Mouse (Mus musculus) CH12.LX (cell line): ENCODE results near the gene Sirt3. TPM values are rescaled to one million over a fixed set of nuclear protein-coding genes. Genes with fewer than 3 reads are reported as not detected.
A peak's percentile ranks its signal among the peaks of the same experiment; 100 is the strongest.

Experiments used
- DNase-seq: peaks from one replicate; pipeline ENCODE4 v3.0.0-alpha.2; 2013; ENCODE audit errors: extremely low read depth
- H3K27ac ChIP-seq: 2 replicates; pipeline ENCODE4 v1.5.1; 2012; ENCODE audit warnings: low read depth, mild to moderate bottlenecking, control low read depth, moderate library complexity; ENCODE audit not compliant: insufficient read depth
- H3K27me3 ChIP-seq: replicated peaks from 2 replicates; pipeline ENCODE3; 2012; ENCODE audit warnings: inconsistent platforms
- H3K36me3 ChIP-seq, 2 experiments: replicated peaks in 1 of 2; 2 replicates each; pipeline versions ENCODE3 to v1.6.1; 2012; ENCODE audit warnings: inconsistent platforms in 1 of 2, low read length in 1 of 2, mild to moderate bottlenecking in 1 of 2, mixed read lengths in 1 of 2, moderate library complexity in 1 of 2; ENCODE audit not compliant: control insufficient read depth in 1 of 2, insufficient read depth in 1 of 2
- H3K4me1 ChIP-seq, 2 experiments: 2 replicates each; pipeline ENCODE4 v1.6.1; 2012; ENCODE audit warnings: inconsistent platforms in 1 of 2, moderate library complexity in 1 of 2; ENCODE audit not compliant: insufficient read depth in 2 of 2, control insufficient read depth in 1 of 2
- H3K4me2 ChIP-seq: 2 replicates; pipeline ENCODE4 v1.6.1; 2012; ENCODE audit warnings: low read depth, mild to moderate bottlenecking, control low read depth; ENCODE audit not compliant: poor library complexity, insufficient read depth, severe bottlenecking
- H3K4me3 ChIP-seq, 3 experiments: fragments of 150-350 bp in 1 of 3; sonication (generic) in 1 of 3; replicated peaks in 1 of 3; 2 replicates each; pipeline versions ENCODE3 to v1.5.1; 2011 to 2012; ENCODE audit warnings: low read depth in 2 of 3, low read length in 2 of 3, mild to moderate bottlenecking in 2 of 3, moderate library complexity in 2 of 3, control low read depth in 1 of 3, improper control_type of control experiment in 1 of 3, inconsistent platforms in 1 of 3, mixed read lengths in 1 of 3; ENCODE audit not compliant: poor library complexity in 1 of 3
- H3K79me2 ChIP-seq: replicated peaks from 2 replicates; pipeline ENCODE4 v1.6.1; 2012; ENCODE audit warnings: mild to moderate bottlenecking, moderate library complexity; ENCODE audit not compliant: control insufficient read depth, poor library complexity, insufficient read depth, severe bottlenecking; ENCODE audit errors: extremely low read depth
- H3K9ac ChIP-seq: 2 replicates; pipeline ENCODE4 v1.6.1; 2012; ENCODE audit warnings: low read depth, mild to moderate bottlenecking, control low read depth, moderate library complexity; ENCODE audit not compliant: insufficient read depth
- H3K9me3 ChIP-seq: replicated peaks from 2 replicates; pipeline ENCODE3; 2012; ENCODE audit warnings: low read length, inconsistent platforms, mixed read lengths
- BHLHE40 ChIP-seq: IDR thresholded peaks from 2 replicates; pipeline ENCODE4 v1.6.1; 2011; ENCODE audit warnings: mild to moderate bottlenecking, low read depth, low read length, improper control_type of control experiment
- CHD1 ChIP-seq: IDR thresholded peaks from 2 replicates; pipeline ENCODE4 v1.6.1; 2012; ENCODE audit warnings: low read depth, low read length, improper control_type of control experiment, inconsistent platforms
- CHD2 ChIP-seq: IDR thresholded peaks from 2 replicates; pipeline ENCODE4 v1.6.1; 2011; ENCODE audit warnings: low read length, improper control_type of control experiment
- E2F4 ChIP-seq: IDR thresholded peaks from 2 replicates; pipeline ENCODE4 v1.6.1; 2011; ENCODE audit warnings: low read depth, low read length, improper control_type of control experiment; ENCODE audit not compliant: insufficient replicate concordance
- ELF1 ChIP-seq: IDR thresholded peaks from 2 replicates; pipeline ENCODE4 v1.6.1; 2014; ENCODE audit warnings: low read depth, mild to moderate bottlenecking, inconsistent platforms, low read length, improper control_type of control experiment
- GABPA ChIP-seq: IDR thresholded peaks from 2 replicates; pipeline ENCODE4 v1.6.1; 2012; ENCODE audit warnings: low read depth, low read length, improper control_type of control experiment, inconsistent platforms; ENCODE audit not compliant: insufficient replicate concordance
- HCFC1 ChIP-seq: IDR thresholded peaks from 2 replicates; pipeline ENCODE4 v1.6.1; 2012; ENCODE audit warnings: low read depth, mild to moderate bottlenecking, inconsistent platforms, low read length, improper control_type of control experiment
- JUN ChIP-seq: IDR thresholded peaks from 2 replicates; pipeline ENCODE4 v1.6.1; 2011; ENCODE audit warnings: low read depth, mild to moderate bottlenecking, low read length, improper control_type of control experiment, moderate library complexity; ENCODE audit not compliant: insufficient read depth
- JUND ChIP-seq: conservative IDR thresholded peaks from 2 replicates; pipeline ENCODE4 v1.6.1; 2011; ENCODE audit warnings: low read depth, low read length, improper control_type of control experiment
- KAT2A ChIP-seq: IDR thresholded peaks from 2 replicates; pipeline ENCODE4 v1.6.1; 2012; ENCODE audit warnings: low read length, improper control_type of control experiment, inconsistent platforms; ENCODE audit not compliant: insufficient replicate concordance
- MAFK ChIP-seq: IDR thresholded peaks from 2 replicates; pipeline ENCODE4 v1.6.1; 2011; ENCODE audit warnings: low read length, improper control_type of control experiment; ENCODE audit not compliant: insufficient replicate concordance
- MAX ChIP-seq: IDR thresholded peaks from 2 replicates; pipeline ENCODE4 v1.6.1; 2011; ENCODE audit warnings: low read length, improper control_type of control experiment
- MEF2A ChIP-seq: IDR thresholded peaks from 2 replicates; pipeline ENCODE4 v1.6.1; 2014; ENCODE audit warnings: low read depth, mild to moderate bottlenecking, inconsistent platforms, low read length, improper control_type of control experiment, borderline replicate concordance
- MXI1 ChIP-seq: IDR thresholded peaks from 2 replicates; pipeline ENCODE4 v1.6.1; 2011; ENCODE audit warnings: mild to moderate bottlenecking, low read depth, low read length, improper control_type of control experiment
- NRF1 ChIP-seq: IDR thresholded peaks from 2 replicates; pipeline ENCODE4 v1.6.1; 2014; ENCODE audit warnings: low read depth, mild to moderate bottlenecking, inconsistent platforms, low read length, improper control_type of control experiment, moderate library complexity
- SIN3A ChIP-seq: IDR thresholded peaks from 2 replicates; pipeline ENCODE4 v1.6.1; 2012; ENCODE audit warnings: low read length, improper control_type of control experiment, inconsistent platforms
- SMC3 ChIP-seq: IDR thresholded peaks from 2 replicates; pipeline ENCODE4 v1.6.1; 2011; ENCODE audit warnings: low read depth, low read length, improper control_type of control experiment
- TBP ChIP-seq: conservative IDR thresholded peaks from 2 replicates; pipeline ENCODE4 v1.6.1; 2011; ENCODE audit warnings: low read depth, low read length, improper control_type of control experiment
- UBTF ChIP-seq: IDR thresholded peaks from 2 replicates; pipeline ENCODE4 v1.6.1; 2012; ENCODE audit warnings: low read depth, mild to moderate bottlenecking, inconsistent platforms, low read length, improper control_type of control experiment, moderate library complexity
- USF1 ChIP-seq: IDR thresholded peaks from 2 replicates; pipeline ENCODE4 v1.6.1; 2014; ENCODE audit warnings: low read depth, mild to moderate bottlenecking, inconsistent platforms, low read length, improper control_type of control experiment
- ZC3H11A ChIP-seq: IDR thresholded peaks from 2 replicates; pipeline ENCODE4 v1.6.1; 2012; ENCODE audit warnings: low read depth, mild to moderate bottlenecking, inconsistent platforms, low read length, improper control_type of control experiment
- ZMIZ1 ChIP-seq: IDR thresholded peaks from 2 replicates; pipeline ENCODE4 v1.6.1; 2012; ENCODE audit warnings: low read depth, mild to moderate bottlenecking, inconsistent platforms, low read length, improper control_type of control experiment
- ZNF384 ChIP-seq: IDR thresholded peaks from 2 replicates; pipeline ENCODE4 v1.6.1; 2012; ENCODE audit warnings: low read depth, low read length, improper control_type of control experiment, inconsistent platforms
- dilution Hi-C: fragments of 300-500 bp; cut with MboI; formaldehyde crosslinking; loops from 2 replicates; pipeline ENCODE4 v1.14.3; 2020; ENCODE audit warnings: low sequenced_read_pairs; ENCODE audit not compliant: extremely low pct_unique_long_range_greater_than_20kb, extremely low pct_ligation_motif_present
- in situ Hi-C: fragments of 300-500 bp; cut with MboI; formaldehyde crosslinking; loops from 3 replicates; pipeline ENCODE4 v1.14.3; 2019; ENCODE audit warnings: low sequenced_read_pairs, low pct_ligation_motif_present, low pct_unique_long_range_greater_than_20kb, mixed read lengths
- polyA plus RNA-seq: library from polyadenylated mRNA; unstranded; fragments of >175 nt; gene quantifications from 2 replicates; pipeline ENCODE4 v1.2.1, GENCODE M21; 2012; ENCODE audit warnings: low read depth; ENCODE audit not compliant: insufficient read length
- total RNA-seq, 2 experiments: library from RNA; depleted of rRNA; stranded (reverse); fragments of 300-350 nt in 1 of 2; fragments of >200 nt in 1 of 2; gene quantifications; 2 replicates each; pipeline ENCODE4 v1.2.3; 2012 to 2014

Gene Sirt3
- total and polyA plus RNA-seq, 3 experiments = 12.6 to 23.7 (median 16.6) TPM

DNA sequence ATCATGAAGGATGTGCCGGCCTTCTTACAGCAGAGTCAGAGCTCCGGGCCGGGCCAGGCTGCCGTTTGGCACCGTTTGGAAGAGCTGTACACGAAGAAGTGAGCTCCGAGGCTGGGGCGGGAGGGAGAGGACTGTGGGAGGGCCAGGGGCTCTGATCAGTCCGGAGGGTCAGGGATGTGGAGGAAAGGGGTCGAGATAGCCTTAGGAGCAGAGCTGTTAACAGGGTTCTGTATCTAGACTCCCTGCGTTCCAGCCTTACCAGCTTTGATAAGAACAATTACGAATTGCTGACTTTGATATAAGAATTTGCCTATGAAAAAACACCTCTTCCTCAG lies 327 bp upstream of the Sirt3 start:
- peak overlapping the region; percentile 88 to 91 (median 91) for H3K4me3 ChIP-seq
- peak overlapping the region; percentile 9 for H3K27ac ChIP-seq
- TF ChIP-seq TBP (no peak), MAX (0 out of 2 replicates have a peak, but pooled peaks have one; percentile 7), MEF2A (0 out of 2 replicates have a peak, but pooled peaks have one; percentile 23), ZNF384 (no peak), KAT2A (no peak), ZMIZ1 (0 out of 2 replicates have a peak, but pooled peaks have one; percentile 63)
- in situ Hi-C loops = no loop called here
- H3K79me2 ChIP-seq = peaks cover 29% of the 10 kb centered on the region
- no peak overlapping the region; the same call in 1 of the 2 replicates for H3K4me2 ChIP-seq
- H3K27me3 ChIP-seq = no peaks in the 10 kb centered on the region
- DNase-seq = no peak
- H3K36me3 ChIP-seq = peaks cover 14 to 48% of the 10 kb centered on the region in 2 experiments
- H3K9me3 ChIP-seq = no peaks in the 10 kb centered on the region
- H3K9ac ChIP-seq = peak overlapping the region; percentile 93
- peaks cover 14 to 44% of the 10 kb centered on the region in 2 experiments for H3K4me1 ChIP-seq
- dilution Hi-C loops = no loop called here

GRCm38 (mm10) chr7:140880865-140881515 lies 1.1 kb downstream of the Sirt3 start:
- Histone ChIP-seq H3K27me3 (no peaks in the 10 kb centered on the region), H3K27ac (no peak overlapping the region), H3K4me1 (peaks cover 20 to 58% of the 10 kb centered on the region in 2 experiments), H3K79me2 (peaks cover 29% of the 10 kb centered on the region), H3K36me3 (peaks cover 11 to 45% of the 10 kb centered on the region in 2 experiments), H3K9me3 (no peaks in the 10 kb centered on the region), H3K4me3 (peak overlapping the region; percentile 87 to 91 (median 91))
- peak; percentile 27 for DNase-seq
- in situ Hi-C loops = no loop called here
- dilution Hi-C loops = no loop called here
- TF ChIP-seq ELF1 = no peak
- TF ChIP-seq USF1 = no peak
- no peak for TF ChIP-seq NRF1
- no peak for TF ChIP-seq MEF2A
- TF ChIP-seq JUND = no peak
- TF ChIP-seq ZNF384 = peak; percentile 82
- TF ChIP-seq HCFC1 = no peak
- no peak for TF ChIP-seq CHD2
- peak; percentile 48; the same call in 1 of the 2 replicates for TF ChIP-seq MAX
- TF ChIP-seq ZMIZ1 = no peak
- TF ChIP-seq GABPA = no peak
- no peak for TF ChIP-seq MXI1
- TF ChIP-seq SIN3A = no peak
- TF ChIP-seq CHD1 = no peak
- no peak for TF ChIP-seq JUN
- TF ChIP-seq MAFK = no peak
- no peak for TF ChIP-seq SMC3
- 0 out of 2 replicates have a peak, but pooled peaks have one; percentile 32 for TF ChIP-seq BHLHE40
- TF ChIP-seq ZC3H11A = no peak
- no peak for TF ChIP-seq UBTF
- no peak for TF ChIP-seq E2F4
- TF ChIP-seq, all 38 proteins: peak for 3
- peak overlapping the region; percentile 75 for H3K9ac ChIP-seq
- H3K4me2 ChIP-seq = peak overlapping the region; percentile 52
